Mouse (Mus musculus) MN1 (cell line): Measurements from ENCODE around the gene Enox1.
A peak's percentile ranks its signal among the peaks of the same experiment; 100 is the strongest.

Experiments used
- DNase-seq: peaks from one replicate; pipeline ENCODE4 v3.0.0-alpha.2; 2016; ENCODE audit warnings: low spot score

Enox1 gene

GRCm38 (mm10) chr14:77458217-77458616, 301.7 kb downstream of the Enox1 start:
- DNase-seq = no peak

- no peak for DNase-seq
Observed at GRCm38 (mm10) chr14:77463919-77464318, 307.4 kb downstream of the Enox1 start.

DNA sequence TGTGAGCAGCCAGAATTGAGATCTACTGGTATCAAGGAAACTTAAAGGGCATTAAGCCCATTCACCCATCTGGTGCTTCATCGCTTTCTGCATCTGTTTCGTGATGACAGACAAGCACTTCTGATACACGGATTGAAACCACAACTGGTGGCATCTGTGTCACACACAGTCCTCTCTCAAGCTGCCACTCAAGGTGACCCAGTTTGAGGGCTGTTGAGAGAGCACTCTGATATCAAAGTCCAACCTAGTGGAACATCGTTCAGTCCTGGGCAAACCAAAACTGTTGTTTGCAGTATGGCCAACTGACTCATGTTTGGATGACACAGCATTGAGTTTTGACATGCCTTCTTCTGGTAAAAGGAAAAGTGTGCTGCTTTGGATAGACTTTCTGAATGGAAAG, 308.2 kb downstream of the Enox1 start:
- DNase-seq = no peak

- DNase-seq = no peak
Observed at GRCm38 (mm10) chr14:77470577-77470976, 314.0 kb downstream of the Enox1 start.

DNA sequence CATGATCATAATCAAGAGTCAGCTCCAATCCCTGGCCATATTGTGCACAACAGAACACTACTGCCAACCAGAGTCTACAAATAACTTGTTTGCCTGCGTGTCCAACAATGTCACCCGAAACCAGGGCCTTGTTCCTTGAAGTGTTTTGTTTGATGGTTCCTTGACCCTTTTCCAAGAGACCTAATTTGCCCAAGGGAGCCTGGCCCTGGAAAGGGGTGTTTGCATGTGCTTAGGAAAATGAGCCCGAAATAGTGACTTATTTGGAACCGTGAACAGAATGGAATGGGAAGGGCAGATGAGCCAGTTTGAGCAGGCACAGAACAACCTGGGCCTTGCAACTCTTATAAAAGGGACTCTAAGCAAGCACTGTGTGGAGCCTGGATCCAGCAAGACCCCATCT, 316.9 kb downstream of the Enox1 start:
- DNase-seq = no peak

GRCm38 (mm10) chr14:77474026-77474425, 317.5 kb downstream of the Enox1 start:
- no peak for DNase-seq

DNA sequence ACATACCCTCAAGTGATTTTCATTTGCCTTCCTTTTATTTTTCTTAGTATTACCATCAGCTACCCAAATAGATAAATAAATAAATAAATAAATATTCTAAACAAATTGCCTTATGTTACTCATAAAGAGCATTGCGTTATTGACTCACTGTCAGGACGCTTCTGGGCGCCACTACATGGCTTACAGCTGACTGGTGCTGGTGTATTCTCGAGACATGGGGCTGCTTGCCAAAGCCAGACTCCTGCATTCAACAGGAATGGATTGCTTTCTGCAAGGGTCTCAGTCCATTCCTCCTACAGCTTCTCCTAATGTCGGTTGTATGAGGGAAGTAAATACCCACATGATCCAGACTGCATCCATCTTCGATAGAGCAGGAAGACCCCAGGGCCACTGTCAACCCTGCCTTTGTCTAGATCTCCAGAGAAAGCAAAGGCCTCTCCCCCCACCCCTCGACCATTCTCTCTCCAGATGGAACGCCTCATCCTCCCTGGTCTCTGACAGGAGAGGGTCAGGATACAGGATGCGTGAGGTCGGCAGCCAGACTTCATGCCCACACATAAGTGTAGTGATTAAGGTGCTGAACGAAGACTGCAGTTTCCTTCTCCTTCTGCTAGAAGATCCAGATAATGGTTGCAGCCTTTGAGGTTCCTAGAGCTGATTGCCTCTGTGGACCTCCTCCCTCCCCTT, 318.7 kb downstream of the Enox1 start:
- no peak for DNase-seq

DNA sequence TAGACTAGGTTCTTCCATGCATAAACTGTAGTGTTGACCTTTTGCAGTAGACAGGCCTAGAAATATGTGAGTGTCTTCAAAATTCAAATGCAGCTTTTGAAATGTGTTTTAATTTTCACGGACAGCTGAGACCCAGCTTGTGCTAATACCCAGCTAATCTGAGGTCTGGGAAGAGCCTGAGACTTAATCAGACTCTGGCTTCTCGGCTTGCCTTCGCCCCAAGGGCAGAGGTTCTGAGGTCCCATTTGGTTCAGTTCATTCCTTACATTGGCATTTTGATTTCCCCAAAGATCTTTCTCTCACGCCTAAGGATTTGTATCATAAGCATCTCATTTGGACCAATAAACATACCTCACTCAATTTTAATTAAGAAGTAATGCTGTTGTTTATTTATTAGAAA, 321.1 kb downstream of the Enox1 start:
- no peak for DNase-seq

- DNase-seq = no peak
Observed at GRCm38 (mm10) chr14:77478210-77478609, 321.6 kb downstream of the Enox1 start.

DNA sequence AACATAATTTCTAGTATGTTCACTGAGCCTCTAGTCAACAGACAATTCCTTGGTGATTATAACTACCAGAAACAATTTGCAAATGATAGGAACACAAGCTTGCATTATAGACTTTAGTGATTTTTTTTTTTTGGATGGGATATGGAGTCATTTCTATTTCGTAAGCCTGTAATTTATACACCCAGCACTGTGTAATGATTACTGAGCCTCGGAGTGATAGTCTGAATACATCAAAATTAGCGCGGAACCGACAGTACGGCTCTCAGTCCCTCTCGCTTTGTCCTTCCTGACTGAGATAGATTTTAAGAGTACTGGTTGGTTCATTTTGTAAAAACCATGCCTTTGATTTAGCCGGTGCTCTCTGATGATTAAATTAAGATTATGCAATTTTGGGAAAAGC, 322.1 kb downstream of the Enox1 start:
- no peak for DNase-seq

GRCm38 (mm10) chr14:77483076-77483475, 326.5 kb downstream of the Enox1 start:
- no peak for DNase-seq

DNA sequence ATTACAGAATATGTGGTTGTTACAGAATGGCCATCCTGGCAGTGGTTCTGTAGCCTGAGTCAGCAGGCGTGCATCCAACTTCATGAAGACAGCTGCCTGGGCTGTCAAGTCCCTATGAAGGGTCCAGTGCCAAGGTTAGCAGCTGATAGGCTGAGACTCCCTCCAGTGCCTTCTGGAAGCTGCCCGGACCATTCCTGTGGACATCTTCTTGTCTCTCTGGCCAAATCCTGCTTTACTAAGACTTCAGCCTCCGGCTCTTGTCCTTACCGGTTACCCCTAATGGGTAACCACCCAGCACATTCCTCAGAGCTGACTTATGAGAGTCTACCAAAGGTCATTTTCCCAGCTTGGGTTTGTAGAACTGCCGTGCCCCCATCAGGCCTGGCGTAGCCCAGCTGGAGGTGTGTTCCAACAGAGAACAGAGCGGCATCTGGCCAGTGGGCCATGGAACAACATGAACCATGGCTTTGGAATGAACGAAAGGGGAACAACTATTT, 328.4 kb downstream of the Enox1 start:
- peak; percentile 16 for DNase-seq

- no peak for DNase-seq
Observed at GRCm38 (mm10) chr14:77490699-77491098, 334.1 kb downstream of the Enox1 start.

DNA sequence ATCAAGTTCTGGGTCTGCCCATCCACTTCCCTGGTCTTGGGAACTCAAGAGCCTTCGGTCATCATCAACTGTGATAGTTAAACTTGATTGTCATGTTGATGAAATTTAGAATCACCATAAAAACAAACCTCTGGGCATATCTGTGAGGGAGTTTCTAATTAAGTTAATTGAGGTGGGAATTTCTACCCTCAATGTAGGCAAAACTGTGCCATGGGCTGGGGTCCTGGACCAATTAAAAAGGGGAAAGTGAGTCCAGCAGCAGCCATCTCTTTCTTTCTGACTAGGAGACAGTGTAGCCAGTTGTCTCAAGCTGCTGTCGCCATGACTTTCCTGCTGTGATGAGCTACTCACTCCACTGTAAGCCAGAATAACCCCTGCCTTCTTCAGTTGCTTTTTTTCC, 335.2 kb downstream of the Enox1 start:
- DNase-seq = no peak

DNA sequence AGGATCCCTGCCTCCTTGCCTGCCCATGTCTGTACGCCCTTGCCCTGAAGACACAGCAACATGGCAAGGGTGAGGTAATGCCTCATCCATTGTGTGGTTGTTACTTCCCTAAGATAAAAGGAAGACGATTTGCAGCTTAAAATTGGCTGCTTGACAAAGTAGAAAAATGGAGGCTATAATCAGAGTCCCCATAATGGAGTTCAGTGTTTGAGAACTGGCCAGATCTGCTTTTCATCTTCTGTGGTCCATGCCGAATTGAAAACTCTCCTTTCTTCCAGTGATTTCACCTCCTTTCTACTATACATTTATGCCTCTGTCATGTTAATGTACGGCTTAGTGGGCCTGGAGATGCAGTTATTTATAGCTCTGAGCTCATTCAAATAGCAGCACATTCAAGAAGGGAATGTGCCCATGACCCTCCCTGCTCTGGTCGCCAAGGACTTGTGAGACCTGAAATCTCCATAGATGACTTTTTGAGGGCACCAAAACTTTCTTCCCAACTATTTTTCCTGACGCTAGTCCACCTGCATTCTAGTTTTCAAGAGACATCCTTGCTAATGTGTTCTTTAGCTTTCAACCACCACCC, 343.5 kb downstream of the Enox1 start:
- DNase-seq = no peak

- DNase-seq = no peak
Observed at GRCm38 (mm10) chr14:77504458-77505135, 348.0 kb downstream of the Enox1 start.

DNA sequence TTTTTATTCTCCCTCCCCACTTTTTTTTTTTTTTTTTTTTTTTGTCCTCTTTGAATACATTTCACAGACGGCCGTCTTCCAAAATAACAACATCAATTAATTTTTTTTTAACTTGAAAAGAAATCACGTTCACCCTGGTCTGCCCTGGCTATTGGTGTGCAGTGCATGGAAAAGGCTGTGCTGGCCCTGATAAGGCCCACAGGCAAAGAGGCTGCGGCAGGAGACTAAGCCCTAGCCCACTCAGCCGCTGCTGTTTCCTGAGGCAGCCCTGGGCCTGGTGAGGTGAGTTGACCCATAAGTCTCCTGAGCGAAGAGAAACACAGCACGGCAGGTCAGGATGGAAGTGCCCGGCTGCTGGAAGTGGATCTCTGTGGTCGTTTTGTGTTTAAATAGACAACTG, 349.8 kb downstream of the Enox1 start:
- no peak for DNase-seq

DNA sequence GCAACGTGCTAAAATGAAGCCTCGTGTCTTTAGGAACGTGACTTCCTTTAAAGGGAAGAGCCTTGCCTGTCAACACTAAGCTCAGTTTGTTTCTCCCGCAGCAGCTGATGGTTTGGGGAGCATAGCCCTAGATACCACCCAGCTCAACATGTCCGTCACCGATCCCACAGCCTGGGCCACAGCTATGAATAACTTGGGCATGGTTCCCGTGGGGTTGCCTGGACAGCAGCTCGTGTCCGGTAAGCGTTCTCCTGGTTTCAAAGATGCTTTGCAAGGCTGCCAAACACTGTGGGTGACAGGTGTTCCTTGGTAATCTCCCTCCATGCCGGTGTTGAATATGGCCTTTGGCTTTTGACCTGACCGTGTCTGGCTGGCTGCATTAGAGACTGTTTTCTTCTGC, 351.5 kb downstream of the Enox1 start:
- DNase-seq = no peak

GRCm38 (mm10) chr14:77509042-77509441, 352.5 kb downstream of the Enox1 start:
- DNase-seq = no peak

GRCm38 (mm10) chr14:77509924-77510323, 353.4 kb downstream of the Enox1 start:
- DNase-seq = peak; percentile 18

- DNase-seq = no peak
Observed at GRCm38 (mm10) chr14:77511137-77511870, 354.7 kb downstream of the Enox1 start.

DNA sequence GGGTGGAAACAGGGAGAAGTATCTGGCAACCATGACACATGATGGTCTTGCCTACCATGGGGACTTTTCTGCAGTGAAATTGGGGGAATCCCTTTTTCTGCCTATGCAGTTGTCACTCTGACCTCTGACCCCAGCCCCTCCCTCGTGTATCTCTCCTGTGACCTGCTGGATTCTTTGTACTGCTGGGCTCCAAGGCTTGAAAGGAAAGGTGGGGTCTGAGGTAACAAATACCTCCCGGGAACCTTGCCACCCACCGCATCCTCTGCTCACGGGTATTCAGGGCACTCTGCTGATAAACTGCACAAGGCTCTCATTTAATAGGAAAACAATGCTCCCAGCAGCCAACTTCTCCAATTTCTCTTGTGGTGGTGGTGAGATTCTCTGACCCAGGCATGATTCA, 361.5 kb downstream of the Enox1 start:
- DNase-seq = no peak
